Mouse (Mus musculus) megakaryocyte, embryonic 14.5 days (primary cell): Measurements from ENCODE around the gene Gm9999. TPM values are rescaled to one million over a fixed set of nuclear protein-coding genes. Genes with fewer than 3 reads are reported as not detected.

Source experiments
- H3K27me3 ChIP-seq: replicated peaks from 2 replicates; pipeline ENCODE3; 2012; ENCODE audit warnings: inconsistent platforms
- H3K36me3 ChIP-seq: replicated peaks from 2 replicates; pipeline ENCODE3; 2012; ENCODE audit warnings: low read length, inconsistent platforms, mixed read lengths
- H3K4me1 ChIP-seq: 2 replicates; pipeline ENCODE4 v1.6.1; 2012; ENCODE audit warnings: inconsistent platforms
- H3K4me3 ChIP-seq: replicated peaks from 2 replicates; pipeline ENCODE3; 2012; ENCODE audit warnings: moderate library complexity, mild to moderate bottlenecking, inconsistent platforms
- H3K9me3 ChIP-seq: 2 replicates; pipeline ENCODE4 v1.6.1; 2012; ENCODE audit warnings: inconsistent platforms
- FLI1 ChIP-seq: IDR thresholded peaks from 2 replicates; pipeline ENCODE4 v1.6.1; 2012; ENCODE audit warnings: low read length, inconsistent platforms, mixed read lengths
- GATA1 ChIP-seq: IDR thresholded peaks from 3 replicates; pipeline ENCODE4 v1.6.1; 2012; ENCODE audit warnings: mixed read lengths, low read length, inconsistent platforms, borderline replicate concordance
- polyA plus RNA-seq: library from polyadenylated mRNA; stranded (reverse); fragments of >175 nt; gene quantifications from 2 replicates; pipeline ENCODE4 v1.2.3, GENCODE M21; 2012; ENCODE audit warnings: low replicate concordance; ENCODE audit not compliant: insufficient read depth

Gene Gm9999
- polyA plus RNA-seq, 1 experiment = not detected

DNA sequence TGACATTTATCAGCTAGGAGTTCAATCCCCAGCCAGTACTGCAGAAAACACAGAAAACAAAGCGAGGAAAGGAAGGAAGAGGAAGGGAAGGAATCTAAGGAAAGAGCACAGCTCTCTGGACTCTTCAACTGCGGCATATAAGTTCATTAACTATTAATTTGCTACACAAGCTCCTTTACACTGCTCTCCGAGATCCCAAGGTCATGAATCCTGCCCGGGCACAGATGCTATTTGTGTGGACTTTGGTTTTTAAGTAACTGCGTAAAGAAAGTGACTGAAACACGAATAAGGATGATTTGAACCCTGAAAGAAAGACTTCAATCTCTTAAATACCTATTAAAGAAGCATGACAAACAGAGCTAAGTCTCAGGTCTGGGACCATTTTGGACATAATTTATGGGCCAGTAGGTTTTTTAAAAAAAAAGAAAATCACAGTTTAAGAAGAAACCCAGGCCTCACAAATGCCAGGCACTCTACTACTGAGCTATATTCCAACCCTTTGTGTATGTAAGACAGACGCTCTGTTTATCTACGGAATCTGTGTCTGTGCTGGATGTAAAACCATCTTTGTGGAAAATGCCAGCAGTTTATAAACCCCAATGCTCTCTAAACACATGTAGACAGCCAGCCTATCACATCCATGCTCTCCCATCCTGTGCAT lies 16.7 kb downstream of the Gm9999 start:
- TF ChIP-seq GATA1 (no peak), FLI1 (no peak)
- H3K27me3 ChIP-seq = no peaks in the 10 kb centered on the region
- H3K4me1 ChIP-seq = peaks cover 78% of the 10 kb centered on the region
- H3K9me3 ChIP-seq = no peaks in the 10 kb centered on the region
- H3K4me3 ChIP-seq = peak overlapping the region; percentile 4
- peaks cover 72% of the 10 kb centered on the region for H3K36me3 ChIP-seq

DNA sequence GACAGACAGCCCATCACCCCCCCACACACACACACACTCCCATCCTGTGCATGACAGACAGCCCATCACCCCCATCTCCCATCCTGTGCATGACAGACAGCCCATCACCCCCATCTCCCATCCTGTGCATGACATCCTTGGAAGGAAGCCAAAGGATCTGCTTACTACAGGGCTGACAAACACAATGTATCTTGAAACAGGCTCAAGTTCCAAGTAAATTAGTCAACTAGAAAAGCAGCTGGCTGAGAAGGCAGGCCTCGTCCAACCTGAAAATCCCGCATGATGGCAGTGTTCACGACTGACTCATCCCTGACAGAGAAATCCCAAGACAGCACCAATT lies 17.2 kb downstream of the Gm9999 start:
- peak overlapping the region; percentile 4 for H3K4me3 ChIP-seq
- H3K9me3 ChIP-seq = no peaks in the 10 kb centered on the region
- H3K27me3 ChIP-seq = no peaks in the 10 kb centered on the region
- peaks cover 72% of the 10 kb centered on the region for H3K36me3 ChIP-seq
- peaks cover 83% of the 10 kb centered on the region for H3K4me1 ChIP-seq
- no peak for TF ChIP-seq FLI1
- TF ChIP-seq GATA1 = no peak

DNA sequence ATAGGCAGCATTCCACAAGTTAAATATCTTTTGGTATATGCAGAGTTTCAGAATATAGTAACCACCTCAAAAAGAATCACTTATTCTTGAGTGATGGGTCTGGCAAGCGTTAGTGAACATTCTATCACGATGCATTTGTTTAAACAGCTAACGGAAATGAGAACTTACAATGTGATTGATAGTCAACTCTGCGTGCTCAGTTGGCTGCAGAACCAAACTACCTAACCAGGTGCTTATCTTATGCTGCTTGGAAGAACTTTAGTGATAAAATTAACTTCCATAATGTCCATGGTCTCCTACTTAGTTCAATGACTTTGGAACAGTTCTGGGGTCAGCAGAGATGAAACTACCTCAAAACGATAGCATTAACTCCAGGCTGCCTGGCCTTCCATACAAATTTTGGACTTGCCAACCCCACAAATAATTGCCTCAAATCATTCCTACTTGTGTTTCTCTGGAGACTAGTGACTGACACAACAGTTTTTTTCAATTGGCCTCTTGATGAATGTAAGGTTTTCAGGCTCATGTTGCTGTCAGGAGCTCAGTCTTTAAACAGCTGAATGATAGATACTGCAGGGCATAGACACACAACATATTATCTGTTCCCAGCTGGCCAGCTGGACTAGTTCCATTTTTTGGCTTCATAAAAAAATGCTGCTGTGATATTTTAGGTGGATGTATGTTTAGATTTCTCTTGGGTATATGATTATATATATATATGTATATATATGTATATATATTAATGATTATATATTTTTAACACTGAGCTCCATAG lies 17.9 kb downstream of the Gm9999 start:
- H3K9me3 ChIP-seq = no peaks in the 10 kb centered on the region
- H3K4me1 ChIP-seq = peaks cover 89% of the 10 kb centered on the region
- peaks cover 66% of the 10 kb centered on the region for H3K36me3 ChIP-seq
- H3K4me3 ChIP-seq = no peak overlapping the region
- H3K27me3 ChIP-seq = no peaks in the 10 kb centered on the region
- TF ChIP-seq FLI1 = no peak
- TF ChIP-seq GATA1 = no peak

DNA sequence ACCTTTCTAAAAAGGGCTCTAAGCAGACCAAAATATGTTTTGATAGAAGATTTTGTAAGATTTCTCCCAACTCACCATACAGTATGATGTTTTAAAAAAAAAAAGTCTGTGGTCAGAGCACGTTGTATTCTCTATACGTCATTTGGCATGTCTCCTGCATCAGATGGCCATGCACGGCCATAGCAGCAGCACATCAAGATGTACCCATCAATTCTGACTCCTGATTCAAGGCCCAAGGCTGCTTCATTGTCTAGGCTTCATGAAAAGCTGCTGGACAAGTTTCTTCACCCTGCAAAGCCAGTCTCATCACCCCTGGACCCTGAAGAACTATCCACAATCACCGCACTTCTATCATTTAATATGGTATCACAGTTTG lies 18.5 kb downstream of the Gm9999 start:
- Histone ChIP-seq H3K9me3 (no peaks in the 10 kb centered on the region), H3K27me3 (no peaks in the 10 kb centered on the region), H3K4me1 (peaks cover 94% of the 10 kb centered on the region), H3K36me3 (peaks cover 60% of the 10 kb centered on the region), H3K4me3 (no peak overlapping the region)
- TF ChIP-seq FLI1 (no peak), GATA1 (no peak)

DNA sequence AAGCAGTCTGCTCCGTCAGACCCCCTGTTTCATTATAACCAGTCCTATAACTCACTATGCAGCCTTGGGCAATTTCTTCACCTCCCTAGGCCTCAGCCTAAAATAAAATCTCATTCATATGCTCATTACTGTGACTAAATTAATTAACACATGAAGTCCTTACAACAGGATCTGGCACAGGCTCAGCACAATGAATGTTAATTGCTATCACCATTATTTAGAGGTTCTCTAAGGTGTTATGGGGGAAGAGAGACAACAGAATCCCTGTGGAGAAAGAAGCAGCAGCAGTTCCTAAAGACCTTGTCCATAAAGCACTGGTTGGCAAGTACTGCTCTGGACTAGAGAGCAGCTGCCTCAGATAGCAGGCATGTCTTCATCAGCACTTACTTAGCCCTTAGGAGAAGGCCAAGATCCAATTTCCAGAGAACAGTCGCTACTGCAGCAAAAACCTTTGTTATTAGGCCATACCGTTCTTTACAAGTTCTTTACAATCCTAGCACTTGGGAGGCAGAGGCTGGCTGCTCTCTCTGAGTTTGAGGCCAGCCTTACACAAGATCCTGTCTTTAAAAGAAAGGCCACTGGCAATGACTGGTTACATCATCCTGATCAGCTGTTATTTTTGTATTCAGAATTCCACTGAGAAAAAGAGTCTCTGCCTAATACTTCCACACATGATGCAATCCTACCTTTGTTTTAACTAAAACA lies 20.2 kb downstream of the Gm9999 start:
- TF ChIP-seq GATA1 = no peak
- TF ChIP-seq FLI1 = no peak
- peaks cover 83% of the 10 kb centered on the region for H3K4me1 ChIP-seq

DNA sequence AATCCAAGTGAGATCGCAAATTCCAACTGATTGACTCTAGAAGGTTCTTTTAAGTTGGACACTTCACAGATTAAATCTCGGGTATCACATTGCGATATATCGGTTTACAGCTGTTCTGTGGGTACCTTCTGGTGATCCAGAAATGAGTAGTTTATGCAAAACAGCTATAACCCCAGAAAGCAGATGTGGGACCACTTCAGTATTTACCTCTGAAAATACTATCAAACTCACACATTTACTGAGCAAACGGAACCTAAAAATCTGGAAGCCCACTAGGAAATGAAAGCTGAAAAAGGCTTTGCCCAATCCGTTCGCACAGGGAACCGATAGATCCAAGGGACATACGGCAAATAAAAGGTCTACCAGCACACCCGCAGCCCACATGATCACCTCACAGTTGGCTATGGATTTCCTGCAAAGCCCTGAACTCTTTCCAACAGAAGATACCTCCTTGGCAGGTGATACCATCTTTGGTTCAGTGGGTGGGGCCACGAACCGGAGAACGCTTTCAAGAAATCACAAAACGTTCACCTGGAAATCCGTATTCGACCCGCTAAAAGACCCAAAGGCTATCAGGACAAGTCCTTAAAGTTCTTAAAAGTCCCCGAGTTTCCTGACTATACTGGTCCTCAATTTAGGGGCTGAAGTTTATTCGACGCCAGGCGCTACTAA lies 23.9 kb downstream of the Gm9999 start:
- Histone ChIP-seq H3K9me3 (no peaks in the 10 kb centered on the region), H3K4me1 (peaks cover 71% of the 10 kb centered on the region), H3K4me3 (peak overlapping the region; percentile 97), H3K27me3 (no peaks in the 10 kb centered on the region), H3K36me3 (peaks cover 19% of the 10 kb centered on the region)
- TF ChIP-seq FLI1 (no peak), GATA1 (no peak)

More for the DNA sequence above, 20.2 kb downstream of the Gm9999 start:
- Histone ChIP-seq H3K36me3 (peaks cover 43% of the 10 kb centered on the region), H3K9me3 (no peaks in the 10 kb centered on the region), H3K4me3 (no peak overlapping the region), H3K27me3 (no peaks in the 10 kb centered on the region)

DNA sequence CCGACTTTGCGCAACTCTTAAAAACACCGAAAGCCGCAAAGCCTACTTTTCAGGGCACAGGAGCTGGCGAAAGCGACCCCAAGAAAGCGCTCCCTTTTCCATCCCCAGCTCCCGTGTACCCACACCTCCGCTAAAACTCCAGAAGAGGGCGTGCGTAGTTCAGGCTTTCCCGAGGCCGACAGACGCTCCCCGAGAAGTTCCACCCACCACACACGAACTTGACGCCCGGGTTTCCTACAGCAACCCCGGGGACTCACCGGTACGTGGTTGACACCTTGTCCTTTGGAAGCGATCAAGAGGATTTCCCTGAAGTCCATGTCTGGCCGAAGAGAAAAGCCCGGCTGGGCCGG lies 24.4 kb downstream of the Gm9999 start:
- peaks cover 17% of the 10 kb centered on the region for H3K36me3 ChIP-seq
- H3K4me1 ChIP-seq = peaks cover 71% of the 10 kb centered on the region
- H3K4me3 ChIP-seq = peak overlapping the region; percentile 97
- no peaks in the 10 kb centered on the region for H3K9me3 ChIP-seq
- H3K27me3 ChIP-seq = no peaks in the 10 kb centered on the region
- no peak for TF ChIP-seq FLI1
- no peak for TF ChIP-seq GATA1

DNA sequence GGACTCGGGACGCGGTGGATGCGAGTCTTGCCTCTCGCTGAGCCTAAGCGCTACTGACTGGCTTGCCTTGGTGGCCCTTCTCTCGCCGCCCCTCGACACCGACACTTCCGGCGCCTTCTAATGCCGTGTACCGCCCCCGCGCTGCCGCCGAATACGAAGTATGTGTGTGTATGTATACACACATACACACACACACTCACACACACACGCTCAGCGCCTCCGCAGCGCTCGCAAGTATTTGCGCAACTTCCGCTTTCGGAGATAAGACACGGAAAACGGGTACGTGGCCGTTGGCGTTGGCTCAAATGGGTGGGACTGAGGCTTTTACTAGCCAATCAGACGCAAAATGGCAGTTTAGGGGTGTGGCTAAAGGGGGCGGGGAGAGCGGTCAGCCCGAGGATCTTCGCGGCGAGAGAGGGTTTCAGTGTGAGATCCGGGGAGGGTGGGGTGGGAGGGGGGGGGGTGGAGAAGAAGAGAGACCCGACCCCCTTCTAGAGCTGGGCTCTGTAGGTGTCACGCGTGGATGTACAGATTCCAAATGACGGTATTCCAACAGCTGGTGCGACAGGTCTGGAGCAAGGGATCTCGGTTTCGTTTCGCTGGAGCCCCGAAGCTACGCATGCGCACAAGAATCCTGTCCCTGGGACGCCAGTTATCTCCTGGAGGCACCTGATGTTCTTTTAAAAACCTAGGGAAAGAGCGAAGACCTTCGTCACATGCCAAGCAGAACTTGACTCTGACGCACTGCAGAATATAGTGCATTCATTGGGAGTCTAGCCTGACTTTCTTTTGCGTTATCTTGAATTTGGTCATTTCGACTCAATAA lies 25.0 kb downstream of the Gm9999 start, which contains the start of gene Spty2d1:
Spty2d1 (minus strand) TSS at position 244 of the 826 bp plus-strand sequence.
- peak; percentile 83; the same call in 2 of the 3 replicates for TF ChIP-seq GATA1
- peak; percentile 91 for TF ChIP-seq FLI1
- no peaks in the 10 kb centered on the region for H3K27me3 ChIP-seq
- no peaks in the 10 kb centered on the region for H3K9me3 ChIP-seq
- H3K4me1 ChIP-seq = peaks cover 71% of the 10 kb centered on the region
- peaks cover 11% of the 10 kb centered on the region for H3K36me3 ChIP-seq
- H3K4me3 ChIP-seq = peak within 1 kb of the TSS; percentile 97
